Mouse (Mus musculus) heart, adult 11 months (tissue): ENCODE measurements at regions not wholly inside any gene's neighbourhood (a gene's known extent, or its start where the extent isn't known, plus 50 kb on each side); places are given as distances from the start of the nearest gene placed in this dataset.

Experiments
- DNase-seq: peaks from one replicate; pipeline ENCODE4 v3.0.0; 2022

DNA sequence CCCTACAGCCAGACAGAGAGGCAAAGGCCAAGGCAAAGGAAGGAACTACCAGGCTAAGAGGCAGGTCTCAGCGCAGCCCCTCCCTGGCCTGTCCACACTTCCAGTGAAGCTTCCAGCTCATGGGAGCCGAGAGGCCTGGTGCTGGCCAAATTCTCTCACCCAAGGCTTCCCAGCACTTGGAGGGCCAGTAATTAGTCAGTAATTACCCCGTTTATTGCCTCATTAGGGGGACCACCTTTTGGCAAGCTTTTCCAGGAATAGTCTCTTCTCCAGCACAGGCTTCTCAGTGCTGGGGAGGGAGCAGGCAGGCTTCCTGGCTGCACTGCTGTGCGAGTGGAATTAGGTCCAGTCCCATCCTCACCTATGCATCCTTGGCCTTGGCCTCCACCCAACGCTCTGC lies 252.8 kb upstream of the Nxpe4 start:
- DNase-seq = no peak

- DNase-seq = no peak
These were observed 251.3 kb upstream of the Nxpe4 start for GRCm38 (mm10) chr9:47910501-47910906.

GRCm38 (mm10) chr9:47912823-47913222 lies 249.0 kb upstream of the Nxpe4 start:
- DNase-seq = no peak

- no peak for DNase-seq
These were observed 226.5 kb upstream of the Nxpe4 start for GRCm38 (mm10) chr9:47935299-47935698.

DNA sequence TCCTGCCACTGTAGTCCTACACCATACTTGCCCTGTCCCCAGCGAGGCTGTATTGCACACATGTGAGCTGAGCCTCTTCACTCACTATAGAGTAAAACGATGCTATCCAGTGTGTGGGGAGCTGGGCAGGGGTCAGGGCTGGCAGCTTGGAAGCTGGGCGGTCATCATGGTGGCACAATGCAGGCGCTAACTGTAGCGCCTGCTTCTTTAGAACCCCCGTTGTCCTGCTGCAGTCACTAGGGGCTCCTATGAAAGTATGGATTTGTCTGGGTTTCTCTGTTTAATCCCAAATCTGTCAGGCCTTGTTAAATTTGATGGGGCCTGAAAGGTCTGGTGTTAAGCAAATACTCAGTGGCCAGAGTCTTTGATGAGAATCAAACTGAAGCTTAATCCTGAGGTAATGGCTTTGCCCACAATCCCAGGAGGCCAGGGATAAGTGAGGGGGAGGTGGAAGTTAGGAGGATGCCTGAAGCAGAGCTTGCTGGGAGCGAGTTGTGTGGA lies 225.8 kb upstream of the Nxpe4 start:
- DNase-seq = peak; percentile 33

DNA sequence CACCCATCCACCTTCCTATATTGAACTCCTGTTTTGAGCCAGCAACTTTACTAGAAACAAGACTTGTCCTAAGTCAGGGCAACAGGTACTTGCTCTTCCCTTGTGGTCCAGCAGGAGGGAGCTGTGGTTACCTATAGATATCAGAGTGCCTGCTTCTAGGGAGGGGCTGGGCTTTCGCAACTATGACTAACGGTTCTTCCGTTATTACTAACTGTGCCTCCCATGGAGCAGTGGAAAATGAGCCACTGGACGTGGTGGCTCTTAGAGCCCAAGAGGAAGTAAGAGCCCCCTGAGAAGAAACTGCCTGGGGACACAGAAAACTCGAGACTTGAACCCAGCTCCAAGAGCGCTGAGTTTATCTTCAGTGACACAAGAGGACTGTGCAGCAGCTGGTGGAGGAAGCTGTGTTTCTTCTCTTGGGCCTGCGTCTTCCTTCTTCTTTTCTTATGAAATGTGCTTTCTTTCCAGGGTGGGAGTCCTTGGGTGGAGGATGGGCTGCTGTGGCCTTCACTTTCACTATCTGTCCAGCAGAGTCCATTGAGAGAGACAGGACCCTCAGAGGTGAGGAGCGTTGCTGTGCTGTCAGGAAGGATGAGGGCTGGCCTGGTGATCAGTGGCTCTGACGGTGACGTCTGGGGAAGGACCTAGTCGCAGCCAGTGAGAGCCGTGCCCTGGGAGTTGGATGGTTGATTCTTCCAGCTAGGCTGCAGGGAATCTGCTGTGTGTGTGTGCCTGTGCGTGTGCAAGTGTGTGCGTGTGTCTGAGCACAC lies 222.7 kb upstream of the Nxpe4 start:
- DNase-seq = peak; percentile 28

DNA sequence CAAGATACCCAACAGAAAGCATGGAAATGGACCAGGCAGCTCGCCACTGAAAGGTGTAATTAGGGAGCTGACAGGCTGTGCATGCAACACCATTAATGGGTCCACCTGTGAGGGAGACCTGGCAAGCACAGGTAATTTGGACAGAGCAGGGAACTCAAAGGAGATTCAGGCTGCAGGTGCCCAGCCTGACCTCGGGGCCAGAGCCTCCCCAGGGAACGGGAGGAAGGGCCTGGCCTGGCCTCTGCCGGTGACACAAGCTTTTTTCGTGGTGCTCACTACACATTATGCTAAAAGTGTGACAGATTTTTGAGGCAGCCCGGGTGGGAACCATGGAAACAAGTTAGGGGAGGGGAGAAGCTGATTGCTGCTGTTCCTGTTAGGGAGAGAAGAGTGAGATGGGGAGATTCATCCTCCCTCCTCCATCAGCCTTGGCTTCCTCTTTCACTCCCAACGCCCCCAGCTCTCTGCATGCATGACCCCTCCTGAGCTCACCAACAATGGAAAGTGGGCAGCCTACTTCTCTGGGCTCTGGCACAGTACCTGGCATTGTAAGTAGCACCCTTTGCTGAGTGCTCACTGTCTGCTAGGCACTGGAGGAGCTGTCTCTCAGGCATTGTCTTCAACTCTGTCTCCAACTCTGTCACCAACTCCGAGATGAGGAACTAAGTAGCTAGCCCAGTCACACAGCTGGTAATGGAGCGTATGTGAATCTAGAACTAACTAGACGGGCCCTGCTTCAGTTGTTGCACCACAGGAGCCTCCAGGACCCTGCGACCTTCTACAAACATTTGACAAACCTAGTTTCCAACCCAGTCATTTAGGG lies 218.9 kb upstream of the Nxpe4 start:
- peak; percentile 77 for DNase-seq

DNA sequence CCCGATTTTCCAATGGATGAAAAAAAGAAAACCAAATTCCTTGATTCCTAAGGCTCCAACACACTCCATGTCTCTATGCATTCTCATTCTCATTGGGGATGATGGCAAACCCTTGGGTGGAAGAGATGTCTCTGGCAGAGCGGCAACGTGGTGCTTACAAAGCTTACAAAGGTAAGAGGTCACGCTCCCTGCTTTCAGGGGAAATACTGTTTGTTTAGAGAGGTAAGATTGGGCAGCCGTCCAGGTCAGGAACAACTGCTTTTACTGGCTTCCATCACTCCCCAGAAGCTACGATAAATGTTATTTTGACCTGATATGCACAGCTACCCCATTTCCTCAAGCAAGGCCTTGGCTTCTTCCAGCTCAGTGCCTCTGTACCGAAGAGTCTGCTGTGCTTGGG lies 215.6 kb upstream of the Nxpe4 start:
- DNase-seq = peak; percentile 70

DNA sequence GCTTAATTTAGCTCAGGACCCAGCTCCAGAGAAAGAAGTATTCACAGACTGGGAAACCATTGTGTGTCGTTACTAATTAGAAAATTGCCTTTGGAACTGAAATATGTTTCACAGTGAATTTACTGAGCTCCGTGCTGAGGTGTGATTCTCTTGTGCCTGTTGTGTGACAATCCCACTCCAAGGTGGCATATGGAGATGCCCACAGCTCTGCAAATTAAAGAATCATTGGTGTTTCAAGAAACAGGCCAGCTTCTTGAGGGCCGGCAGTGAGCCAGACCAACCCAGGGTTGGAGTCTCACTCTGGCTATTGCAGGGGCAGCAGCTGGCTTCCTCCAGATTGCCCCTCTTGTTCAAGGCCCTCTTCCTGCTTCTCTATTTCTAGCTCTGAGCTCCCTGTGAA lies 203.9 kb upstream of the Nxpe4 start:
- DNase-seq = no peak

- peak; percentile 52 for DNase-seq
These were observed 203.0 kb upstream of the Nxpe4 start for GRCm38 (mm10) chr9:47958861-47959260.

DNA sequence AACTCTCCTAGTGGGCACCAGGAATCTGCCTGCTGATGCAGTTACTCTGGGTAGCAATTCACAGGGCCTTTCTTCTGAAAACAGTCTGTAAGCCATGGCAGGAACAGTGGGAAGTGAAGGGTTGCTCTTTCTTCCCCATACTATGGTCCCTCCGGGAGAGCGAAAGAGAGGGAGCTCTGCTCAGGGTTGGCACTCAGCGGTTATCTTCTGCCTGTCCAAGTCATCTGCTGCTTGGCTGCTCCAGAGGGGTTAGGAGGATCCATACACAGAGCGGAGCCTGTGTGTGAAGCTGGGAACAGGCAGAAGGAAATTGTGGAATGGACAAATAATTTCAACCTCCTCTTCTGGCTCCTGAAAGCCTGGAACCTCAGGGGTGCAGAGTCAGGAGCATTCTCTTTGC lies 200.6 kb upstream of the Nxpe4 start:
- DNase-seq = peak; percentile 57

GRCm38 (mm10) chr9:47962161-47962560 lies 199.7 kb upstream of the Nxpe4 start:
- peak; percentile 51 for DNase-seq

- peak; percentile 49 for DNase-seq
These were observed 199.2 kb upstream of the Nxpe4 start for GRCm38 (mm10) chr9:47962589-47962988.

- peak; percentile 53 for DNase-seq
These were observed 188.7 kb upstream of the Nxpe4 start for GRCm38 (mm10) chr9:47973130-47973529.

DNA sequence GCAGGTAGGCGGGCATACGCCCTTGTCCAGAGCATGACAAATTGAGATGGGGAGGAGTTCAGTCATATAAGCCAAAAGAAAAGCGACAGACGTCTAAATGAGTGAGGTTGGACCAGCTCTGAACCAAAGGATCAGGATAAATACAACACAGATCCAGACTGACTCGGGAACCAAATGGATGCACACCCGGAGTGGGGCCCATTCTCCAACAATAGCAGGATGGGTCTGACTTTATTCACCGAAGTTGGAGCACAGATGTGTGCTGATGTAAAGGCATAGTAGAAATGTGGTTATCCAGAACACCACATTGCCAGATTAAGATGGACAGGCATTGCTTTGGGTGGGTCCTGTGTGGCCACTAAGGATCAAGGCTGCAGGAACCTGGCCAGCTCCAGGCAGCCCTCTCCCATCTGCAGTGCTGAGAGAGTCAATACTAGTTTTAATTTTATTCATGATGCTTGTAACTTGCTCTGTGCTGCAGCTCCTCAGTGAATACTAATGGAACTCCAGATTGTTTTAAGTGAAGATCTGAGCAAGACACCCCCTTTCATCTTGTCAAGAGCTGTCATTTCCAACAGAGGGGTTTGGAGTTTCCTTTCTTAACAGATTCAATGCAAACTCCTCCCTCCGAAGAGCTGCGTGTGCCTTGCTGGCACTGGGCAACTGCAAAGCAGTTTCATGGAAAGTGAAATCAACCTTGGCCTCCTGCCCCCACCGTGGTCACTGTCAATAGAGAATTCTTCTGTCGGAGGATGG lies 176.3 kb upstream of the Nxpe4 start:
- peak; percentile 62 for DNase-seq

DNA sequence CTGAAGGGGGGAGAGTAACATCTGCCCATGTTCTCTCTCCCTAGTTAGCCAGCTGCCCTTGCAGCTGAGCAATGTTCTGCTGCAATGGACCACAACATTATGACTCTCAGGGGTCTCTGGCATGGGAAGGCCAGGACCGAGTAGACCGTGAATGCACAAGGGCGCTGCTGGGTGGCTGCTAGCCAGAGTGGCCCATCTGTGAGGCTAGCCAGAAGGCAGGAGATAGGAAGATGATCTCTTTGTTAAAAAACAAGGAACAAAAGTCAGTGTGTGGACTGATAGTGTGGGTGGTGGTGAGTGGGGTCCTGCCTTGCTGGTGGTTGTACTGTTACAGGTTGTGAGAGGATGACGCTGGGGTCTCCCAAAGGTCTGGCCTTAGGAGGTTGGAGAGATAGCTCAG lies 174.6 kb upstream of the Nxpe4 start:
- peak; percentile 82 for DNase-seq

- peak; percentile 58 for DNase-seq
These were observed 167.2 kb upstream of the Nxpe4 start for GRCm38 (mm10) chr9:47994671-47995070.

DNA sequence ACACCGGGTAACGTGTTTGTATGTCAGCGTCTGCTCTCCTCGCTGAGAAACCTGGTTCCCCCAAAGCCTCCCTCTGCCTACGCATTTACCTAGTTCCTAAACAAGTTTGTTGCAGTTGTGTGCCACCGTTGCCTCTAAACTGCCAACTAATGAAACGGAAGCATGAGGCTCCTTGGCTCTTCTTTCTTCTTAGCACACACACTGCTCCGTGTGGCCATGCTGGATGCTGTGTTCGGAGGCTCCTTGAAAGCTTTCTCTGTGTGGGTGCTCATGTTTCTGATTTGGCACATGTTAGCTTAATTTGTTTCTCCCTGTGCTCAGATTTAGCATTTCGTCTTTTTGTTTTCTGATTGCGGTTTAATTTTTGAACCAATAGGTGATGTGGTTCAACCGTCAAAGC lies 162.2 kb upstream of the Nxpe4 start:
- peak; percentile 83 for DNase-seq

GRCm38 (mm10) chr9:48029021-48029420 lies 132.8 kb upstream of the Nxpe4 start:
- DNase-seq = no peak

GRCm38 (mm10) chr9:48030839-48031238 lies 131.0 kb upstream of the Nxpe4 start:
- DNase-seq = no peak

DNA sequence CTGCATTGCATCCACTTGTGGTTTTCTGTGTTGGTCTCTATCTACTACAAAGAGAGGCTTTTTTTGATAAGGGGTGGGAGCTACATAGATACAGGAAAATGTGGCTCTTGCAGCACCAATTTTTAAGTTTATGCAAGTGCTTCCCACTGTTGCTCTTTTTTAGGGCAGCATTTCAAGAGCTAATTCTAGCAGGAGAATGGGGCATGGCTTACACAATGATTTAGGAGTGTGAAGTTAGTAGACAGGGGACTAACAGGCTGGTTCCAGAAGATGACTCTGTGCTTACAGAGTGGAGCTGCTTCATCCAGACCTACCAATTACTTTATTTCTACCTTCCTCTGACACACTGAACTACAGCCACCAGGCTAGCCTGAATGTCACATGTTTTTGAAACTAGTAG lies 125.9 kb upstream of the Nxpe4 start:
- DNase-seq = no peak

GRCm38 (mm10) chr9:48044826-48045225 lies 117.0 kb upstream of the Nxpe4 start:
- peak; percentile 34 for DNase-seq

DNA sequence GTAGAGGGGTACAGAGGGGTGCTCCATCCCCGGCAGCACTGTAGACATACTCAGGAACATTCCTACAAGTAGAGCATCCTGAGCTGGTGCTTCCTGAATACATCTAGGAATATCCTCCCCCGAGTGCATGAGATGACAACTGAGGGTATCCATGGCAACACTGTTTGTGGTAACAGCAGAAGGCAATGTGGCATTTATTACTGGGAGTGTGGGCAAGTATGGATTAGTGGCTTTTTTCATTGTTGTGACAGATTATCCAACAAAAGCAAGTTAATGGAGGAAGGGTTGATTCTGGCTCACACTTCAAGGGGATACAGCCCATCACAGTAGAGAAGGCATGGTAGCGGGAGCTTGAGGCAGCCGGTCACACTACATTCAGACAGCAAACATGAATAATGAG lies 114.0 kb upstream of the Nxpe4 start:
- DNase-seq = no peak
